Mouse (Mus musculus): ENCODE results near the gene B4galnt4. TPM values are rescaled to one million over a fixed set of nuclear protein-coding genes. Genes with fewer than 3 reads are reported as not detected.
A peak's percentile ranks its signal among the peaks of the same experiment; 100 is the strongest.

The B4galnt4 gene
- polyA plus RNA-seq, 1 experiment, result 15.8 TPM

DNA sequence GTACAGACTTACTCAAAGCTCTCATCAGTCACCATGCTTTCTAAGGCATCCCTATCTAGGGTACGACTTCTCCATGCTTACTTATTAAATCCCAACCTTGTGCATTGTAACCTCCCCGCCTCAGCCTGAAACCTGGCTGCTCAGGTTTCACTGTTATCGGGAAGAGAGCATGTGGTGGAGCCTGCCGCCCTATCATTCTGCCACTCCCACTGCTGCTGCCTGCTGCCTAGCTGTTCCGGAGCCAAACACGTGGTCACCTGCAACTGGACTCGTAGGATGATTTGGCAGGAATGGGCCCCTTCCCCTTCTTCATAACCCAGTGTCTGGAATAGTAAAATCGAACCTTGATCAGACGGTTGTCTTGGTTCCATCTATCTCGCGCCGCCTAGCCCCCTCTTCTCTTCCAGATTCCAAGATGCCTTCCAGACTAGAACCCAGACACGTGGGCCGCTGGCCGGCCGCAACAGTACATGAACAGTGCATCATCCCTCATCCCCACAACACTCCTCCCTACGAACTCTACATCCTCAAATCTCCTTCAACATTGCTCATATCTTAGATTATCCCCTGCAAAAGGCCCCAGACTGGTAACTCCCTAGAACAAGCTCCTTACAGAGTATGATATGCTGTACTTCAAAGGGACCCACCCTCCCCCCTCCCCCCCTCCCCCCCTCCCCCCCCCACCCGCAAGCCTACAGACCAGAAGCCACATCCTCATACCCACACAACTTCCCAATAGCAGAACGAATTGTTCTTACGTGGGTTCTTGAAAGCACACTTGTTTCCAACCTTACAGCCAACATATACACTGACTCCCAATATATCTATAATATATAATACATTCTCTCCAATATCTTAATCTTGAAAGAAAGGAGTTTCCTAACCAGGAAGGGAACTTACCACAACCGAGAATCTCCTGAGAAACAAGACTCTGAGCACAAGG, 22.5 kb upstream of the B4galnt4 start:
- no peaks in the 10 kb centered on the region for H3K36me3 ChIP-seq (ENCODE audit: control insufficient read depth, insufficient read depth, low read length)

DNA sequence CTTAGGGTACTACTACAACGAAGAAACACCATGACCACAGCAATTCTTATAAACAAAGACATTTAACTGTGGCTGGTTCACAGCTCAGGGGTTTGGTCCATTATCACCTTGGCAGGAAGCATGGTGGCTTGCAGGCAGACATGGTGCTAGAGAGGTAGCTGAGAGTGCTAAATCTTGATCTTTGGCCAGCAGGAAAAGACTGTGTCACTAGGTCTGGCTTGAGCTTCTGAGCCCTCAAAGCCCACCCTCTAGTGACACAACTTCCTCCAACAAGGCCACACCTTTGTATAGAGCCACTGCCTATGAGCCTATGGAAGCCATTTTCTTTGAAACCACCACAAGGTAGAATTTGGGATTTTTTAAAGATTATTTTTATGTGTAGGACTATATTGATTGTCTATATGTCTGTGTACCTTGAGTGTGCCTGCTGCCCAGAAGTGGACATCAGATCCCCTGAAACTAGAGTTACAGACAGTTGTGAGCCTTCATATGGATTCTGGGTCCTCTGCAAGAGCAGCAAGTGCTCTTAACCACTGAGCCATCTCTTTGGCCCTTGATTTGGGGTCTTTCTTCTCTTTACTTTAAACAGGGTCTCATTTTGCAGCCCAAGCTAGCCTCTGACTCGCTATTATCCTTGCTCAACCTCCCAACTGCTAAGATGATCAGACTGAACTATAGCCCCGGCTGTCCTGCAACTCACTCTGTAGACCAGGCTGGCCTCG, 21.4 kb upstream of the B4galnt4 start:
- H3K27ac ChIP-seq (ENCODE audit: insufficient read depth, low read depth, low read length), result no peak overlapping the region
- 100% methylated on average over 4 of the region's 4 CpGs for WGBS
- TF ChIP-seq CTCF (IDR thresholded peaks at IDR 0.05; ENCODE audit: extremely low read depth, insufficient read length, insufficient replicate concordance, low read depth, low read length), result no peak
- no peak for TF ChIP-seq POLR2A (IDR thresholded peaks at IDR 0.05; ENCODE audit: low read depth, low read length)
- no peak overlapping the region for H3K4me3 ChIP-seq (ENCODE audit: low read depth, low read length)
- H3K4me1 ChIP-seq (ENCODE audit: control insufficient read depth, insufficient read depth, insufficient read length, low read length), result peaks cover 4% of the 10 kb centered on the region; the same call in 1 of the 2 replicates
- H3K36me3 ChIP-seq (ENCODE audit: control insufficient read depth, insufficient read depth, low read length), result no peaks in the 10 kb centered on the region
- no peaks in the 10 kb centered on the region for H3K27me3 ChIP-seq (ENCODE audit: control insufficient read depth, insufficient read depth, low read length)

More for the DNA sequence above, 22.5 kb upstream of the B4galnt4 start:
- H3K27ac ChIP-seq (ENCODE audit: insufficient read depth, low read depth, low read length), result peak overlapping the region; percentile 69
- H3K4me3 ChIP-seq (ENCODE audit: low read depth, low read length), result no peak overlapping the region
- H3K4me1 ChIP-seq (ENCODE audit: control insufficient read depth, insufficient read depth, insufficient read length, low read length), result peaks cover 5% of the 10 kb centered on the region; the same call in 1 of the 2 replicates
- WGBS, result 23% methylated on average over 20 of the region's 21 CpGs
- TF ChIP-seq POLR2A (IDR thresholded peaks at IDR 0.05; ENCODE audit: low read depth, low read length) (no peak), CTCF (IDR thresholded peaks at IDR 0.05; ENCODE audit: extremely low read depth, insufficient read length, insufficient replicate concordance, low read depth, low read length) (no peak)
- H3K27me3 ChIP-seq (ENCODE audit: control insufficient read depth, insufficient read depth, low read length), result no peaks in the 10 kb centered on the region

DNA sequence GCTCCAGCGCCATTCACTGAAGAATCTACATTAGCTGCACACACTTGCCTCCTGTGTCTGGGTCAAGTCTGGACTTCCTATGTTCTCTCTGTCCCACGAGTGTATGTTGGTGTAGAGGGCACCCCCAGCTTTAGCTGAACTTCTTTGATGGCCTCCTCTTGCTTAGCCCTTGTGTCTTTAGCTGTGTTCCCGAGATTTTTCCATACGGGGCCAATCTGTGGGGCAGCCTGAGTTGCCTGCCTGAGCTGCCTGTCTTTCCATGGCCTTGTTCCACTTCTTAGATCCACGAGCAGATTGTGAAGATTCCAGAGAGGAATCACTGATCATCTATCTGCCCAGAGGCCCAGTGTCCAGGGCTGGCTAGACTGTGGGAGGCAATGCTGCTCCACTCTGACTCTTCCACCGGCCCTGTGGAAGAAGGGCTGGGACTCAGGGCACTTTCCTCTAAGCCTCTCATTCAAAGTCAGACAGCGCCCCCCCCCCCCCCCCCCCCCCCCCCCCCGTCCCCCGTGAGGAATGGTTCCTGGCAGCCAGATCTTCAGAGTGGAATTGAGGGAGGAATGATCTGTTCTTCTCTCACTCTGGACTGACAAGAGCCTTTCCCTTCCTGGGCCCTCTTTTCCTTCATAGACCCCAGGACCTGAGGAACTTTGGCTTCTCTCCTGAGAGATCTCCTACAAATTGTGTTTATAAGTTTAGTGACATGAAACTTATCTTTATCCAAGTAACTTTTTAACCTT, 19.9 kb upstream of the B4galnt4 start:
- Histone ChIP-seq H3K4me1 (ENCODE audit: control insufficient read depth, insufficient read depth, insufficient read length, low read length) (peaks cover 4% of the 10 kb centered on the region; the same call in 1 of the 2 replicates), H3K27ac (ENCODE audit: insufficient read depth, low read depth, low read length) (peak overlapping the region; percentile 76), H3K27me3 (ENCODE audit: control insufficient read depth, insufficient read depth, low read length) (no peaks in the 10 kb centered on the region), H3K36me3 (ENCODE audit: control insufficient read depth, insufficient read depth, low read length) (no peaks in the 10 kb centered on the region), H3K4me3 (ENCODE audit: low read depth, low read length) (no peak overlapping the region)
- 33% methylated on average over 6 of the region's 9 CpGs for WGBS
- TF ChIP-seq CTCF (IDR thresholded peaks at IDR 0.05; ENCODE audit: extremely low read depth, insufficient read length, insufficient replicate concordance, low read depth, low read length) (no peak), POLR2A (IDR thresholded peaks at IDR 0.05; ENCODE audit: low read depth, low read length) (no peak)

DNA sequence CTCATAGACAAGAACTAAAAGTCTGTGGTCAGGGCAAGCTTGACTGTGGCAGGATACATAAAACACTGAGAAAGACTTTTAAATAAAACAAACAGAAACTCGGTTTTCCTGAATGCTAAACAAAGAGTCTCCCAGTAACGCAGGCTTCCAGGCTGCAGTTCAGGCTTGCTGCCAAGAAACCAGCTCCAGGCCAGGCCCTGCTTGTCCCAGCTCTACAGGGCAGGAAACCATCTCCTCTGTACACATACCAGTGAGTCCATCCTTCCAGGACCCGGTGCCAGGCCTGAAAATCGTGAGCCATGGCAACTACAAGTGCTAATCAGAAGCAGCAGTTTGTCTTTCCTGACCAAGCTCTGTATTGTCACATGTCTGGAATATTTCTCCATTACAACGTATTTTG, 19.2 kb upstream of the B4galnt4 start:
- no peak for TF ChIP-seq POLR2A (IDR thresholded peaks at IDR 0.05; ENCODE audit: low read depth, low read length)
- TF ChIP-seq CTCF (IDR thresholded peaks at IDR 0.05; ENCODE audit: extremely low read depth, insufficient read length, insufficient replicate concordance, low read depth, low read length), result no peak
- Histone ChIP-seq H3K27ac (ENCODE audit: insufficient read depth, low read depth, low read length) (peak overlapping the region; percentile 48), H3K4me3 (ENCODE audit: low read depth, low read length) (no peak overlapping the region), H3K27me3 (ENCODE audit: control insufficient read depth, insufficient read depth, low read length) (no peaks in the 10 kb centered on the region), H3K4me1 (ENCODE audit: control insufficient read depth, insufficient read depth, insufficient read length, low read length) (peaks cover 7% of the 10 kb centered on the region; the same call in 1 of the 2 replicates), H3K36me3 (ENCODE audit: control insufficient read depth, insufficient read depth, low read length) (no peaks in the 10 kb centered on the region)
- 7% methylated on average over 5 of the region's 5 CpGs for WGBS

DNA sequence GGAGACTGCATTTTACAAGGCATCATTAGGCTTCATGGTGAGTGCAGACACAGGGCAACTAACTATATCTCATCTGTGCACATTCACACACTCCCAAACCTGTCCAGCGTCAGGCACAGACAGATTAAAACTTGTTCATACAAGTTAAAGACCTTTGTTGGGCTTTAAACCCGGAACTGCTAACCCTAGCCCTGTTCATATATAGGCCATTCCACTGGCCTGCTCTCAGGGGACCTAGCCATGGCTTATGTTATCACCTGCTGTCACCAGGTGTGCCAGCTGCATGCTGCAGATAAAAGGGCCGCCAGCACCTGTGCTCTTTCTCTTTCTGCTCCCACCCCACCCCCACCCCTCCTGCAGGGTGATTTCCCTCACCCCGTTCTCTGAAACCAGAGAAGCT, 18.4 kb upstream of the B4galnt4 start:
- H3K27me3 ChIP-seq (ENCODE audit: control insufficient read depth, insufficient read depth, low read length), result no peaks in the 10 kb centered on the region
- H3K27ac ChIP-seq (ENCODE audit: insufficient read depth, low read depth, low read length), result peak overlapping the region; percentile 19
- no peaks in the 10 kb centered on the region for H3K36me3 ChIP-seq (ENCODE audit: control insufficient read depth, insufficient read depth, low read length)
- TF ChIP-seq POLR2A (IDR thresholded peaks at IDR 0.05; ENCODE audit: low read depth, low read length) (no peak), CTCF (IDR thresholded peaks at IDR 0.05; ENCODE audit: extremely low read depth, insufficient read length, insufficient replicate concordance, low read depth, low read length) (no peak)
- H3K4me1 ChIP-seq (ENCODE audit: control insufficient read depth, insufficient read depth, insufficient read length, low read length), result peaks cover 14% of the 10 kb centered on the region
- H3K4me3 ChIP-seq (ENCODE audit: low read depth, low read length), result no peak overlapping the region
- 29% methylated on average over 4 of the region's 4 CpGs for WGBS

DNA sequence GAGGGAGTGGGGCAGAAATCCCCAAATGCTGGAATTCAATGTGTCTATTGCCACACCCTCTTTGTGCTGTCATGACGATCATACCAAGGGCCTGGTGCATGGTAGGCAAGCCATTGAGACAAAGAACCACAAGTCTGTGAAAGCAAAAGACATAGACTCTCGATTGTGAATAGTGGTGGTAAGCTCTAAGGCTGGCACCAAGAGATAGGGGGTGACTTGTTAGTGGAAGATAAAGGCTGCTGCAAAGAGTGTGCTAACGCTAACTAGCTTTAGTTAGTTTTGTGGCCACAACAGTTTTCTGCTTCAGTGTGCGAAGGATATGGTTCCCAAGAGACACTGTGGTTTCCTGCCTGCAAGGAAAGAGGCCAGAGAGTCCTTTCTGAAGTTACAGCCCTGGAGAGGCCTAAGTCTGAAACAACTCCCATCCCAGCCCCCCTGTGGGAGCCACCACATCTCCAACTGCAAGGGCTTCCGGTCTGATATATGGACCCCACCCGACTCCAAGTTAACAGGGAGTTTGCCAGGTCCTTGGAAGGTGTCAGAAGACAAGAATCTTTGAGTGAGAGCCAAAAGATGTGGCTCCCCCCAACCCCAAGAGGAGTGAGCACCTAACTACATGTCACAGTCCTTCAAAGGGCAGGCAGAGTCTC, 13.8 kb upstream of the B4galnt4 start:
- Histone ChIP-seq H3K27ac (ENCODE audit: insufficient read depth, low read depth, low read length) (peak overlapping the region; percentile 92), H3K4me3 (ENCODE audit: low read depth, low read length) (no peak overlapping the region), H3K36me3 (ENCODE audit: control insufficient read depth, insufficient read depth, low read length) (no peaks in the 10 kb centered on the region), H3K4me1 (ENCODE audit: control insufficient read depth, insufficient read depth, insufficient read length, low read length) (peaks cover 14% of the 10 kb centered on the region), H3K27me3 (ENCODE audit: control insufficient read depth, insufficient read depth, low read length) (no peaks in the 10 kb centered on the region)
- WGBS, result 33% methylated on average over 6 of the region's 6 CpGs
- TF ChIP-seq POLR2A (IDR thresholded peaks at IDR 0.05; ENCODE audit: low read depth, low read length) (no peak), CTCF (IDR thresholded peaks at IDR 0.05; ENCODE audit: extremely low read depth, insufficient read length, insufficient replicate concordance, low read depth, low read length) (no peak)

All from small intestine, adult 2 months (tissue).